Mouse (Mus musculus): ENCODE measurements around the gene Tnip1. TPM values are rescaled to one million over a fixed set of nuclear protein-coding genes. Genes with fewer than 3 reads are reported as not detected.

Tnip1 gene
- total RNA-seq (2014; fragmentation: Nextera tagmentation) (17.3 and 22.4 TPM in 2 replicates), total RNA-seq (2017) (9.6 and 11.6 TPM in 2 replicates), polyA plus RNA-seq (2012) (29.9 and 31.9 TPM in 2 replicates)

GRCm38 (mm10) chr11:54962810-54963209, at the start of gene Tnip1:
Gene Tnip1, minus strand, starts transcription at chr11:54962917.
- Histone ChIP-seq H3K4me3 (ENCODE audit: low read depth, low read length) (no peak within 1 kb of the TSS), H3K27me3 (ENCODE audit: insufficient read depth, low read length) (peaks cover 9% of the 10 kb centered on the region; the same call in 1 of the 2 replicates), H3K4me1 (ENCODE audit: insufficient read depth, low read depth, low read length) (peaks cover 40% of the 10 kb centered on the region), H3K9me3 (replicated peaks) (no peaks in the 10 kb centered on the region), H3K36me3 (replicated peaks) (no peaks in the 10 kb centered on the region)
- no peak for TF ChIP-seq GATA1 (IDR thresholded peaks at IDR 0.05; ENCODE audit: borderline replicate concordance, low read length)
- no peak for TF ChIP-seq TAL1 (conservative IDR thresholded peaks at IDR 0.05; ENCODE audit: low read depth, low read length)
- TF ChIP-seq POLR2AphosphoS5 (IDR thresholded peaks at IDR 0.05; ENCODE audit: insufficient replicate concordance, low read depth, low read length), result no peak
- no peak for TF ChIP-seq CTCF (IDR thresholded peaks at IDR 0.05; ENCODE audit: low read depth, low read length)
- no peak for TF ChIP-seq GATA2 (IDR thresholded peaks at IDR 0.05; ENCODE audit: borderline replicate concordance, low read depth, low read length)
- ATAC-seq (ENCODE audit: extremely low read depth, insufficient number of reproducible peaks, low FRiP score, poor library complexity, severe bottlenecking), result no peak
- DNase-seq (ENCODE audit: low spot score), result no peak

- no peaks in the 10 kb centered on the region for H3K4me1 ChIP-seq (ENCODE audit: insufficient read depth, low read depth, low read length)
- no peak for DNase-seq (ENCODE audit: low spot score)
- TF ChIP-seq POLR2AphosphoS5 (IDR thresholded peaks at IDR 0.05; ENCODE audit: insufficient replicate concordance, low read depth, low read length) (no peak), CTCF (IDR thresholded peaks at IDR 0.05; ENCODE audit: low read depth, low read length) (no peak), GATA2 (IDR thresholded peaks at IDR 0.05; ENCODE audit: borderline replicate concordance, low read depth, low read length) (no peak), TAL1 (conservative IDR thresholded peaks at IDR 0.05; ENCODE audit: low read depth, low read length) (no peak), GATA1 (IDR thresholded peaks at IDR 0.05; ENCODE audit: borderline replicate concordance, low read length) (no peak)
- H3K4me3 ChIP-seq (ENCODE audit: low read depth, low read length), result no peak overlapping the region
- no peak for ATAC-seq (ENCODE audit: extremely low read depth, insufficient number of reproducible peaks, low FRiP score, poor library complexity, severe bottlenecking)
- H3K36me3 ChIP-seq (replicated peaks), result no peaks in the 10 kb centered on the region
- peaks cover 7% of the 10 kb centered on the region for H3K27me3 ChIP-seq (ENCODE audit: insufficient read depth, low read length)
- H3K9me3 ChIP-seq (replicated peaks), result no peaks in the 10 kb centered on the region
Observed at GRCm38 (mm10) chr11:55011440-55011839, 48.7 kb upstream of the Tnip1 start.

DNA sequence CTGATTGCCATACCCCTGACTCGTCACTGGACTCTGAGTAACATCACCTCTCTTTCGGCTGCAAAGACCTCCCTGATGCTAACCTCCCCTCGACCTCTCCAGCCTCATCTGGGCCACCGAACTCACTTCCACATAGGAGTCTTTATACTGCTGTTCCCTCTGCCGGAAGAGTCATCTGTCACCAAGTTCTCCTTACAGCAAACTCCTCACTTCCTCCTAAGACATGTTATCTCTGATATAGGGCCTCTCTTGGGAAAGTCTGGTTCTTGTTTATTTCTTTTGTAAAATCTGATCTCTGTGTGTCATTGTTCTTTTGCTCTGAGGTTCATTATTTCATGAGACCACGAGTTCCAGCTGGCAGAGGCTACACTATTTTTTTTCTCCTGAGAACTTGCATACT, 45.5 kb upstream of the Tnip1 start:
- H3K36me3 ChIP-seq (replicated peaks), result no peaks in the 10 kb centered on the region
- ATAC-seq (ENCODE audit: extremely low read depth, insufficient number of reproducible peaks, low FRiP score, poor library complexity, severe bottlenecking) (no peak), DNase-seq (ENCODE audit: low spot score) (no peak)
- H3K9me3 ChIP-seq (replicated peaks), result no peaks in the 10 kb centered on the region
- H3K27me3 ChIP-seq (ENCODE audit: insufficient read depth, low read length), result no peaks in the 10 kb centered on the region
- H3K4me1 ChIP-seq (ENCODE audit: insufficient read depth, low read depth, low read length), result no peaks in the 10 kb centered on the region
- H3K4me3 ChIP-seq (ENCODE audit: low read depth, low read length), result no peak overlapping the region; the same call in 1 of the 2 replicates
- TF ChIP-seq TAL1 (conservative IDR thresholded peaks at IDR 0.05; ENCODE audit: low read depth, low read length) (no peak), POLR2AphosphoS5 (IDR thresholded peaks at IDR 0.05; ENCODE audit: insufficient replicate concordance, low read depth, low read length) (no peak), CTCF (IDR thresholded peaks at IDR 0.05; ENCODE audit: low read depth, low read length) (no peak), GATA1 (IDR thresholded peaks at IDR 0.05; ENCODE audit: borderline replicate concordance, low read length) (no peak), GATA2 (IDR thresholded peaks at IDR 0.05; ENCODE audit: borderline replicate concordance, low read depth, low read length) (no peak)

- H3K4me1 ChIP-seq (ENCODE audit: insufficient read depth, low read depth, low read length), result no peaks in the 10 kb centered on the region
- no peaks in the 10 kb centered on the region for H3K36me3 ChIP-seq (replicated peaks)
- ATAC-seq (ENCODE audit: extremely low read depth, insufficient number of reproducible peaks, low FRiP score, poor library complexity, severe bottlenecking), result no peak
- no peaks in the 10 kb centered on the region for H3K27me3 ChIP-seq (ENCODE audit: insufficient read depth, low read length)
- H3K4me3 ChIP-seq (ENCODE audit: low read depth, low read length), result no peak overlapping the region
- no peaks in the 10 kb centered on the region for H3K9me3 ChIP-seq (replicated peaks)
- TF ChIP-seq GATA1 (IDR thresholded peaks at IDR 0.05; ENCODE audit: borderline replicate concordance, low read length) (no peak), GATA2 (IDR thresholded peaks at IDR 0.05; ENCODE audit: borderline replicate concordance, low read depth, low read length) (no peak), POLR2AphosphoS5 (IDR thresholded peaks at IDR 0.05; ENCODE audit: insufficient replicate concordance, low read depth, low read length) (no peak), TAL1 (conservative IDR thresholded peaks at IDR 0.05; ENCODE audit: low read depth, low read length) (no peak), CTCF (IDR thresholded peaks at IDR 0.05; ENCODE audit: low read depth, low read length) (no peak)
- DNase-seq (ENCODE audit: low spot score), result no peak
Observed at GRCm38 (mm10) chr11:55005684-55006083, 43.0 kb upstream of the Tnip1 start.

DNA sequence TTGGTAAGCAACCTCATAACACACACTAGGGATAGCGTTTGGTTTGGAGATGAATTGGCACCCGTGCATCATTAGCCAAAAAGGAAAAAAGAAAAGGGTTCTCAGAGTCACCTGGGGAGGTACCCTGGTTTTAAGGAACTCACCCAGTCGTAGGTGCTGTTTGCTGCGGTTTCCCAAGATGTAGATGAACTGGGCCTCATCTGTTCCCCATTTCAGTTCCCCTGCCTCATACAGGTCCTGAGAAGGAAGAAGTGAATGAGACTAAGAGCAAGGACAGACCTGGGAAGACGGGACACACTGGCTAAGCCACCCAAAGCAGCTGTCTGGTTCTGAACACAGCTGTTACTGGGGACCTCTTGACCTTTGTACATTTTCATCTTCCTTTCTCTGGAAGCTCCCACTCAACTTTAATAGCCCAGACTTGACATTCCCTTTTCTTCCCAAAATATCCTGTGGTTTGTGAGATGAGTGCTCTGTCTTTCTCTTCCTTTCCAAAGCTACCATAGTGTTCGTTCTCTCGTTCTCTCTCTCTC, 42.3 kb upstream of the Tnip1 start:
- no peak for ATAC-seq (ENCODE audit: extremely low read depth, insufficient number of reproducible peaks, low FRiP score, poor library complexity, severe bottlenecking)
- no peaks in the 10 kb centered on the region for H3K9me3 ChIP-seq (replicated peaks)
- no peak for DNase-seq (ENCODE audit: low spot score)
- H3K4me1 ChIP-seq (ENCODE audit: insufficient read depth, low read depth, low read length), result no peaks in the 10 kb centered on the region
- no peaks in the 10 kb centered on the region for H3K27me3 ChIP-seq (ENCODE audit: insufficient read depth, low read length)
- TF ChIP-seq TAL1 (conservative IDR thresholded peaks at IDR 0.05; ENCODE audit: low read depth, low read length) (no peak), GATA2 (IDR thresholded peaks at IDR 0.05; ENCODE audit: borderline replicate concordance, low read depth, low read length) (no peak), POLR2AphosphoS5 (IDR thresholded peaks at IDR 0.05; ENCODE audit: insufficient replicate concordance, low read depth, low read length) (no peak), CTCF (IDR thresholded peaks at IDR 0.05; ENCODE audit: low read depth, low read length) (no peak), GATA1 (IDR thresholded peaks at IDR 0.05; ENCODE audit: borderline replicate concordance, low read length) (no peak)
- no peaks in the 10 kb centered on the region for H3K36me3 ChIP-seq (replicated peaks)
- no peak overlapping the region for H3K4me3 ChIP-seq (ENCODE audit: low read depth, low read length)

DNA sequence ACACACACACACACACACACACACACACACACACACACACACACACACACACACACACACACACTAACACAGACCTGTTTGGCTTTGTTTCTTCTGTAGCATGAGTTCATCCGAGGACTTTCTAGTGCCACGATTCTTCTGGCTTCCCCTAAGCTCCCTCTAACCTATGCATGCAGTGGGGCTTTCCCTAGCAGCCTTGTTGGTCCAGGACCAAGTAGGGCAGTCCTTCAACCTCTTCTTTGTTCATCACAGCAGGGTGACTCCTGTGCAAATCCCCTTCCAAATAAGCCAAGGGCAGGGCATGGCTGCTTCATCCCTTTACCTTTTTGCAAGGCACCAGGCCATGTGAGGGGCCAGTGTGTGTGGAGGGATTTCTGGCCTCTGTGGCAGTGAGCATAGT, 36.0 kb upstream of the Tnip1 start:
- no peak for ATAC-seq (ENCODE audit: extremely low read depth, insufficient number of reproducible peaks, low FRiP score, poor library complexity, severe bottlenecking)
- Histone ChIP-seq H3K27me3 (ENCODE audit: insufficient read depth, low read length) (peaks cover 9% of the 10 kb centered on the region; the same call in 1 of the 2 replicates), H3K36me3 (replicated peaks) (no peaks in the 10 kb centered on the region), H3K4me1 (ENCODE audit: insufficient read depth, low read depth, low read length) (peaks cover 2% of the 10 kb centered on the region), H3K4me3 (ENCODE audit: low read depth, low read length) (no peak overlapping the region), H3K9me3 (replicated peaks) (no peaks in the 10 kb centered on the region)
- DNase-seq (ENCODE audit: low spot score), result no peak
- no peak for TF ChIP-seq GATA2 (IDR thresholded peaks at IDR 0.05; ENCODE audit: borderline replicate concordance, low read depth, low read length)
- TF ChIP-seq TAL1 (conservative IDR thresholded peaks at IDR 0.05; ENCODE audit: low read depth, low read length), result no peak
- TF ChIP-seq GATA1 (IDR thresholded peaks at IDR 0.05; ENCODE audit: borderline replicate concordance, low read length), result no peak
- TF ChIP-seq POLR2AphosphoS5 (IDR thresholded peaks at IDR 0.05; ENCODE audit: insufficient replicate concordance, low read depth, low read length), result no peak
- no peak for TF ChIP-seq CTCF (IDR thresholded peaks at IDR 0.05; ENCODE audit: low read depth, low read length)

All from G1E (cell line).